Mouse (Mus musculus) splenic B cell, adult 2 months (primary cell): ENCODE measurements at regions not wholly inside any gene's neighbourhood (a gene's known extent, or its start where the extent isn't known, plus 50 kb on each side); places are given as distances from the start of the nearest gene placed in this dataset.

Source experiments
- DNase-seq: peaks from one replicate; pipeline ENCODE4 v3.0.0-alpha.2; 2011; ENCODE audit warnings: low read depth, low spot score
- H3K27me3 ChIP-seq: 2 replicates; pipeline ENCODE4 v1.6.1; 2012; ENCODE audit warnings: mild to moderate bottlenecking, low read length, moderate library complexity, mixed read lengths; ENCODE audit not compliant: control insufficient read depth, poor library complexity, insufficient read depth, severe bottlenecking
- H3K36me3 ChIP-seq: 2 replicates; pipeline ENCODE4 v1.6.1; 2012; ENCODE audit warnings: mild to moderate bottlenecking, low read length, moderate library complexity, mixed read lengths; ENCODE audit not compliant: control insufficient read depth, poor library complexity, insufficient read depth, severe bottlenecking

DNA sequence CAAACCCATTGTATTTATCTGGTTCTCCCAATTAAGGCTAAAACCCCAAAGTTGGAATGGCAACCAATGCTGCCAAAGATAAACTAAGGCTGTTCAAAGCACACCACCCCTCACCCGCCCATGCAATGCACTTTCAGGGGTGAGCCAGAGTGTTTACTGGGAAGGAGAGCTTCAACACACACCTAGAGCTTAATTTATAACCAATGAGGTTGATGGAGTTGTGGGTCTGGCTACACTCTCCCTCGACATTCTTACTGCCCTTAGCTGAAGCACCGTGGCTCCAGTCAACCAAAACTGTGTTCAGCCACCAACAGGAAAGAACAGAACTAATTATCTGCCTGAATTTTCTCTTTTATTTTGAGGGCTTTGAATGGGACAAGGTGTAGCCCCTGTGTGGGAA is 192.8 kb downstream of the Lmo4 start:
- Histone ChIP-seq H3K36me3 (no peaks in the 10 kb centered on the region), H3K27me3 (no peaks in the 10 kb centered on the region)
- DNase-seq = no peak

- H3K36me3 ChIP-seq = no peaks in the 10 kb centered on the region
- DNase-seq = no peak
- no peaks in the 10 kb centered on the region for H3K27me3 ChIP-seq
These were observed 193.5 kb downstream of the Lmo4 start for GRCm38 (mm10) chr3:144011456-144012025.

GRCm38 (mm10) chr3:144010558-144010957 is 194.5 kb downstream of the Lmo4 start:
- no peaks in the 10 kb centered on the region for H3K27me3 ChIP-seq
- no peaks in the 10 kb centered on the region for H3K36me3 ChIP-seq
- no peak for DNase-seq

DNA sequence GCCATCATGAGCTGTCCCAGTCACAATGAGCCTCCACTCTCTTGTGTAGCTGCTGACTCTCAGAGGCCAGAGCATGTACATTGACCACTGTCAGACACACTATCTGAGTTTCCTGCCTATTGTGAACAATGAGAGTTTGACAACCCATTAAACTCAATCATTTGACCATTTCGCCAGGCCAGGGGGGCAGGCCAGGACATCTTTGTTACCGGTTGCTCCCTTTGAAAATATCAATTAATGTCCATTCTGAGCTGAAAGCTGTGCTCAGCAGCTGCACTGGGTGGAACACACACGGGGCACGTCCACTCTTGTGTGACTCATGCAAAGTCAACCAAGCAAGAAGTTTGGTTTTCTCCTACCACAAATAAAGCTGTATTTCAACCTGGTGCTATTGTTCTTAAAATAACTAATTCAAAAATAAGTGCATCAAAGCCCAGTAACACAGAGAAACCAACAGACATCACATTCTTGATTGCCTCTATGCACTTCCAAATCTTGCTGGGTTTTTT is 197.9 kb downstream of the Lmo4 start:
- no peaks in the 10 kb centered on the region for H3K27me3 ChIP-seq
- H3K36me3 ChIP-seq = no peaks in the 10 kb centered on the region
- DNase-seq = no peak

GRCm38 (mm10) chr3:143997909-143998308 is 207.1 kb downstream of the Lmo4 start:
- no peak for DNase-seq
- Histone ChIP-seq H3K36me3 (no peaks in the 10 kb centered on the region), H3K27me3 (no peaks in the 10 kb centered on the region)

- no peak for DNase-seq
- Histone ChIP-seq H3K36me3 (no peaks in the 10 kb centered on the region), H3K27me3 (no peaks in the 10 kb centered on the region)
These were observed 210.0 kb downstream of the Lmo4 start for GRCm38 (mm10) chr3:143995045-143995444.

- Histone ChIP-seq H3K27me3 (no peaks in the 10 kb centered on the region), H3K36me3 (no peaks in the 10 kb centered on the region)
- DNase-seq = no peak
These were observed 216.0 kb downstream of the Lmo4 start for GRCm38 (mm10) chr3:143988991-143989390.

DNA sequence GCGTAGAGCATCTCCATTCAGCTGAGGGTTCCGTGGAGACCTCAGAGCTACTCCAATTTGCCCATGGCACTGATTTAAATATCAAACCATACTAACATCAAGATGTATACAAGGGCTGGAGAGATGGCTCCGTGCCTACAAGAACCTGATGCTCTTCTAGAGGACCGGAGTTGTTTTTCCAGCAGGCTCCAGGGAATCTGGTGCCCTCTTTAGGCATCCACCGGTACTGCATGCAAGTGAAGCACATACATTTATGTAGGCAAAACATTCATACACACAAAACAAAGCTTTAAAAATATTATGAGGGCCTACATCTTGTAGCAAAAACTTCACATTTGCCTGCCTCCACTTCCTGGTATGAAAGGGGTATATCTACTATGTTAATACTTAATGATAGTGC is 217.0 kb downstream of the Lmo4 start:
- DNase-seq = no peak
- H3K27me3 ChIP-seq = no peaks in the 10 kb centered on the region
- H3K36me3 ChIP-seq = no peaks in the 10 kb centered on the region

GRCm38 (mm10) chr3:143986798-143987197 is 218.2 kb downstream of the Lmo4 start:
- DNase-seq = no peak
- Histone ChIP-seq H3K27me3 (no peaks in the 10 kb centered on the region), H3K36me3 (no peaks in the 10 kb centered on the region)

- DNase-seq = no peak
- no peaks in the 10 kb centered on the region for H3K36me3 ChIP-seq
- no peaks in the 10 kb centered on the region for H3K27me3 ChIP-seq
These were observed 218.9 kb downstream of the Lmo4 start for GRCm38 (mm10) chr3:143986200-143986506.

- no peaks in the 10 kb centered on the region for H3K36me3 ChIP-seq
- no peak for DNase-seq
- H3K27me3 ChIP-seq = no peaks in the 10 kb centered on the region
These were observed 219.4 kb downstream of the Lmo4 start for GRCm38 (mm10) chr3:143985349-143986199.

GRCm38 (mm10) chr3:143978703-143979102 is 226.3 kb downstream of the Lmo4 start:
- no peaks in the 10 kb centered on the region for H3K27me3 ChIP-seq
- DNase-seq = no peak
- H3K36me3 ChIP-seq = no peaks in the 10 kb centered on the region

- Histone ChIP-seq H3K36me3 (no peaks in the 10 kb centered on the region), H3K27me3 (no peaks in the 10 kb centered on the region)
- no peak for DNase-seq
These were observed 227.1 kb downstream of the Lmo4 start for GRCm38 (mm10) chr3:143977886-143978447.

DNA sequence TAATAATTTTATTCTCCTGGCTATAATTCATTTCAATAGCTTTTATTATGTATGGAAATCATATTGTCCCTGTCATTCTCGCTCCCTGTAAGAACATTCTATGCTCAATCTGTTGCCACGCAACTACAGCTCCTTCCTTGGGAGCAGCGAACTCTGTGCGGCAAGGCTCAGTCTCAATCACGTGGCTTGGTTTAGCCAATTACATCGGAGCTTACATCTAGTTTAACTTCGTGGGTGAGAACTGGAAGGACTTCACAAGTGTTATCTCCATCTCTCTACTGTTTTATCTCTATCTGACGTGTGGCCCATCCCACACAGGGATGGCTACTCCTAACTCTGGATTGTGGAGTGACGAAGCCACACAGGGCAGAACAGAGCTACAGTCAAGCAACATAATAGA is 231.4 kb downstream of the Lmo4 start:
- no peak for DNase-seq

DNA sequence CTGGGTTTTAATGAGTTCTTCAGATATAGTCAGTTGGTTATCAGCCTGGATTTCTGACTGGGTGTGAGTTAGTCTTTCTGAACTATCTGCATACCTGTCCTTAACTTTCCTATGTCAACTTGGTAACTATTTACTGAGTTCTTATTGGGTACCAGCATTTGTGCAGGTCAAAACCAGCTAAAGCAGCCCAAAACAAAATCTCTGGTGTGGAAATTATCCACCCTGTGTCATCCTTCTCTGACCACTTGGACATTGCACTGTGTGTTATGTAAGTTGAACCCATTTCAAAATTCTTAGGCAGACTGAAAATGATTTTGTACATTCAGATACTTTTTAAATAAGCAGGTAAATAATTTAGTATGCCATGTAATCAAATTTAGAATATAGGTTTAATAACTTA is 232.7 kb downstream of the Lmo4 start:
- H3K27me3 ChIP-seq = no peaks in the 10 kb centered on the region
- no peak for DNase-seq
- H3K36me3 ChIP-seq = no peaks in the 10 kb centered on the region

More for the DNA sequence above, 231.4 kb downstream of the Lmo4 start:
- Histone ChIP-seq H3K36me3 (no peaks in the 10 kb centered on the region), H3K27me3 (no peaks in the 10 kb centered on the region)
